Mouse (Mus musculus) embryo, embryonic 11.5 days (tissue): Measurements from ENCODE around the gene Gabarapl2.

Experiments used
- DNase-seq: peaks from one replicate; pipeline ENCODE4 v3.0.0-alpha.2; 2012; ENCODE audit warnings: low read depth, low spot score

The Gabarapl2 gene

GRCm38 (mm10) chr8:111940171-111941100 lies at the start of gene Gabarapl2:
Gene Gabarapl2, plus strand, starts transcription at chr8:111940703.
- DNase-seq: peak; percentile 93

GRCm38 (mm10) chr8:111890911-111891303 lies 49.6 kb upstream of the Gabarapl2 start:
- DNase-seq: no peak

GRCm38 (mm10) chr8:111891983-111892382 lies 48.5 kb upstream of the Gabarapl2 start:
- no peak for DNase-seq

GRCm38 (mm10) chr8:111892615-111893014 lies 47.9 kb upstream of the Gabarapl2 start:
- no peak for DNase-seq

GRCm38 (mm10) chr8:111894955-111895354 lies 45.5 kb upstream of the Gabarapl2 start:
- no peak for DNase-seq

- no peak for DNase-seq
Observed at GRCm38 (mm10) chr8:111898586-111898985, 41.9 kb upstream of the Gabarapl2 start.

GRCm38 (mm10) chr8:111902080-111902479 lies 38.4 kb upstream of the Gabarapl2 start:
- no peak for DNase-seq

GRCm38 (mm10) chr8:111905500-111906121 lies 34.9 kb upstream of the Gabarapl2 start:
- no peak for DNase-seq

- no peak for DNase-seq
Observed at GRCm38 (mm10) chr8:111909621-111910450, 30.7 kb upstream of the Gabarapl2 start, which contains the start of gene Chst5. Gene Chst5, minus strand, starts transcription at chr8:111910447.

- no peak for DNase-seq
Observed at GRCm38 (mm10) chr8:111911572-111911971, 28.9 kb upstream of the Gabarapl2 start.

- no peak for DNase-seq
Observed at GRCm38 (mm10) chr8:111912860-111913432, 27.6 kb upstream of the Gabarapl2 start.

- no peak for DNase-seq
Observed at GRCm38 (mm10) chr8:111919663-111920062, 20.8 kb upstream of the Gabarapl2 start.

GRCm38 (mm10) chr8:111920971-111921370 lies 19.5 kb upstream of the Gabarapl2 start:
- DNase-seq: no peak

GRCm38 (mm10) chr8:111923383-111923804 lies 17.1 kb upstream of the Gabarapl2 start:
- DNase-seq: no peak

- DNase-seq: no peak
Observed at GRCm38 (mm10) chr8:111924976-111925375, 15.5 kb upstream of the Gabarapl2 start.

- DNase-seq: no peak
Observed at GRCm38 (mm10) chr8:111929648-111930344, 10.7 kb upstream of the Gabarapl2 start.

- no peak for DNase-seq
Observed at GRCm38 (mm10) chr8:111931721-111932120, 8.8 kb upstream of the Gabarapl2 start.

GRCm38 (mm10) chr8:111932580-111933336 lies 7.7 kb upstream of the Gabarapl2 start:
- no peak for DNase-seq

- peak; percentile 90 for DNase-seq
Observed at GRCm38 (mm10) chr8:111933348-111934076, 7.0 kb upstream of the Gabarapl2 start, which contains the start of gene Tmem231. Gene Tmem231, minus strand, starts transcription at chr8:111933881.
